Mouse (Mus musculus): Measurements from ENCODE around the gene Spryd4.

- TF ChIP-seq EP300 (IDR thresholded peaks at IDR 0.05; ENCODE audit: insufficient read depth, low read depth, low read length) (no peak), CTCF (IDR thresholded peaks at IDR 0.05; ENCODE audit: low read depth, low read length) (no peak)
These were observed 16.0 kb upstream of the Spryd4 start for GRCm38 (mm10) chr10:128227592-128227991.

Measured in ES-Bruce4 (cell line).